Mouse (Mus musculus): ENCODE measurements around the gene Ric3.

DNA sequence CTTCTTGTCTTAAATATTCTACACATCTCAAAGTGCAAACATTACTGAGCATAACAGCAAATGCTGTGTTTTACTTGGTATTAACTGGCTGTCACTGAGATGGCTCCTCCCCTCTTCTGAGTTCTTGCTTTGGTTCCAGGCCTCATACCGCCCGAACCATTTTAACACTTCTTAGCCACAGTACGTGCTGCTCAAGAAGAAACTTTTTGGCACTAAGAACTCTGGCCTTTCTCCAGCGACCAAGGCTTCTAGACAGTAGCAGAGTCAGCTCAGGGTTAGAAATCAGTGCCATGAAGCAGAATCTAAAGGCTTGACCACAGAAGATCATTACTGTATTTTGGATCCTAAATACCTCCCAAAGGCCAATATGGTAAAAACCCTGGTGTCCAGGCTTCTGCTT, 13.5 kb downstream of the Ric3 start:
- TF ChIP-seq GATA1 (IDR thresholded peaks at IDR 0.05; ENCODE audit: borderline replicate concordance, low read length) (no peak), FLI1 (IDR thresholded peaks at IDR 0.05; ENCODE audit: low read length) (no peak)

Measured in megakaryocyte, embryonic 14.5 days (primary cell).